Mouse (Mus musculus): Measurements from ENCODE around the gene Gtf2a2.
"Not testable (repeated sequence)": the region's sequence is repeated elsewhere in the genome, so short reads cannot be mapped to it uniquely, and the experiment has no call there.

Gtf2a2 gene

GRCm38 (mm10) chr9:70021610-70022009 is 9.3 kb downstream of the Gtf2a2 start:
- DNase-seq (ENCODE audit: low spot score in 2 of 2), result no peak

- no peak for DNase-seq (ENCODE audit: low spot score in 2 of 2)
Observed at GRCm38 (mm10) chr9:70022083-70022482, 9.7 kb downstream of the Gtf2a2 start.

- not testable (repeated sequence) for DNase-seq (ENCODE audit: low spot score in 2 of 2)
Observed at GRCm38 (mm10) chr9:70023615-70024014, 11.3 kb downstream of the Gtf2a2 start.

- no peak for DNase-seq (ENCODE audit: low spot score in 2 of 2)
Observed at GRCm38 (mm10) chr9:70024648-70025047, 12.3 kb downstream of the Gtf2a2 start.

- DNase-seq (ENCODE audit: low spot score in 2 of 2), result no peak
Observed at GRCm38 (mm10) chr9:70025365-70026012, 13.1 kb downstream of the Gtf2a2 start.

GRCm38 (mm10) chr9:70032167-70032566 is 19.8 kb downstream of the Gtf2a2 start:
- no peak for DNase-seq (ENCODE audit: low spot score in 2 of 2)

GRCm38 (mm10) chr9:70033056-70033455 is 20.7 kb downstream of the Gtf2a2 start:
- DNase-seq (ENCODE audit: low spot score in 2 of 2), result no peak

GRCm38 (mm10) chr9:70034702-70035101 is 22.4 kb downstream of the Gtf2a2 start:
- DNase-seq (ENCODE audit: low spot score in 2 of 2), result no peak

GRCm38 (mm10) chr9:70036646-70037045 is 24.3 kb downstream of the Gtf2a2 start:
- DNase-seq (ENCODE audit: low spot score in 2 of 2), result no peak

- no peak for DNase-seq (ENCODE audit: low spot score in 2 of 2)
Observed at GRCm38 (mm10) chr9:70037988-70038387, 25.6 kb downstream of the Gtf2a2 start, which contains the start of gene Gcnt3. Gene Gcnt3, minus strand, starts transcription at chr9:70038088.

- DNase-seq (ENCODE audit: low spot score in 2 of 2), result no peak
Observed at GRCm38 (mm10) chr9:70039597-70040385, 27.4 kb downstream of the Gtf2a2 start.

GRCm38 (mm10) chr9:70040570-70040969 is 28.2 kb downstream of the Gtf2a2 start:
- DNase-seq (ENCODE audit: low spot score in 2 of 2), result no peak

GRCm38 (mm10) chr9:70042137-70042536 is 29.8 kb downstream of the Gtf2a2 start:
- no peak for DNase-seq (ENCODE audit: low spot score in 2 of 2)

- no peak for DNase-seq (ENCODE audit: low spot score in 2 of 2)
Observed at GRCm38 (mm10) chr9:70042935-70043334, 30.6 kb downstream of the Gtf2a2 start.

- DNase-seq (ENCODE audit: low spot score in 2 of 2), result no peak
Observed at GRCm38 (mm10) chr9:70044865-70045264, 32.5 kb downstream of the Gtf2a2 start.

- DNase-seq (ENCODE audit: low spot score in 2 of 2), result no peak
Observed at GRCm38 (mm10) chr9:70046255-70046654, 33.9 kb downstream of the Gtf2a2 start.

- no peak for DNase-seq (ENCODE audit: low spot score in 2 of 2)
Observed at GRCm38 (mm10) chr9:70047839-70048238, 35.5 kb downstream of the Gtf2a2 start.

GRCm38 (mm10) chr9:70048280-70048679 is 35.9 kb downstream of the Gtf2a2 start:
- no peak for DNase-seq (ENCODE audit: low spot score in 2 of 2)

GRCm38 (mm10) chr9:70048751-70049415 is 36.5 kb downstream of the Gtf2a2 start:
- DNase-seq (ENCODE audit: low spot score in 2 of 2), result no peak

GRCm38 (mm10) chr9:70049416-70049783 is 37.0 kb downstream of the Gtf2a2 start:
- no peak for DNase-seq (ENCODE audit: low spot score in 2 of 2)

GRCm38 (mm10) chr9:70049839-70050238 is 37.5 kb downstream of the Gtf2a2 start:
- DNase-seq (ENCODE audit: low spot score in 2 of 2), result no peak

GRCm38 (mm10) chr9:70052730-70053129 is 40.4 kb downstream of the Gtf2a2 start:
- DNase-seq (ENCODE audit: low spot score in 2 of 2), result no peak

GRCm38 (mm10) chr9:70053411-70053810 is 41.1 kb downstream of the Gtf2a2 start:
- no peak for DNase-seq (ENCODE audit: low spot score in 2 of 2)

Data from frontal cortex, postnatal 14 days (tissue).